Mouse (Mus musculus) cerebellum, adult 11 months (tissue): Measurements from ENCODE around the gene 4931422A03Rik.
A peak's percentile ranks its signal among the peaks of the same experiment; 100 is the strongest.
"Not testable (repeated sequence)": the region's sequence is repeated elsewhere in the genome, so short reads cannot be mapped to it uniquely, and the experiment has no call there.

Experiments
- DNase-seq: peaks from one replicate; pipeline ENCODE4 v3.0.0; 2022

The 4931422A03Rik gene

DNA sequence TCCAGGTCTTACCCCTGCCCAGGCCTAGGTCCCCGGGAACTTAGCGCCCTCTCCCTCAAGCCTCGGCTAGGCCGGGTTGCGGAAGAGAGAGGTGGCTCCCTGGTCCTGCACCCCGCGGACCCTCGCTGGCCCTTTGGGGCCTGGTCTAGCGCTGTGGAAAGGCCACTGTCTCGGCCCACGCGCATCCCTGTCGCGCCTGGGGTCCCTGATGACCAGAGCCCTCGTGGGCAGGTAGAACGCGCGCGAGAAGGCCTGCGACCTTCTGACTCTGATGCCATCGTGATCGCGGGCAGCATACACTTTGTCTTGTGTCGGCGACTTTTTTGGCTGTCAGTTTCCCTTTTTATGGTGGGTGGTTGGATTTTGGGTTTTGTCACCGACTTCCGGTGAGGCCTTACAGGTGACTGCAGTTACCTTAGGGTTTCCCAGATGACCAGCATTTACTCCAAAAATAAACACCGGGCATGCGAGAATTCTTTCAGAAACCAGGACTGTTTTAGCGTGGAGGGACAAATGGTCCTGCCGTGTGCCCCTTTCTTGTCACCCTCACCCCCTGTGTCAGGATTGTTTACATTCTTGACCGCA is at the start of gene 4931422A03Rik:
TSS of gene 4931422A03Rik (minus strand) at position 223 of the 585 bp plus-strand sequence.
- no peak for DNase-seq

DNA sequence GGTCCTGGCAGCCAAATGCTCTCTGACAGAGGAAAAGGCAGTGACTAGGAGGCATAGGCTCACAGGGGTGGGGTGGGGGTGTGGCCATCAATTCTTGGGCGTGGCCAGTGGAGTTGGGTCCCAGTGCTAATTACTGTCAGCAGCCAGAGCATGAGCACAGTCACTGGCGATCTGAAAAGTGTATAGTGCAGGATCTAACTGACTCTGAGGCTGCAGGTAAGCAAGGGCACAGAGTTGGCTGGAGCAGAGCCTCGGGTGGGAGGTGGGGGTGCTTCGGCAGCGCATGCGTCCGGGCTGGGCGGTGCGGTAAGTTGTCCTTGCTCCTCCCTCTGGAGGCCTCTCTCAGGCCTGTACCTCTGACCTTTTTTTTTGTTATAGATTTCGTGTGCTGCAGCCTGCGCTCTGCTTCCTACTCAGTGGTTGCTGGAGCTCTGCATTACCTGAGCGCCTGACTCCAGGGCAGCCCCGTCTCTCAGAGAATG is 41.6 kb upstream of the 4931422A03Rik start, which contains the start of gene Cd59b:
TSS of gene Cd59b (plus strand) at position 146 of the 482 bp plus-strand sequence.
- peak; percentile 22 for DNase-seq

DNA sequence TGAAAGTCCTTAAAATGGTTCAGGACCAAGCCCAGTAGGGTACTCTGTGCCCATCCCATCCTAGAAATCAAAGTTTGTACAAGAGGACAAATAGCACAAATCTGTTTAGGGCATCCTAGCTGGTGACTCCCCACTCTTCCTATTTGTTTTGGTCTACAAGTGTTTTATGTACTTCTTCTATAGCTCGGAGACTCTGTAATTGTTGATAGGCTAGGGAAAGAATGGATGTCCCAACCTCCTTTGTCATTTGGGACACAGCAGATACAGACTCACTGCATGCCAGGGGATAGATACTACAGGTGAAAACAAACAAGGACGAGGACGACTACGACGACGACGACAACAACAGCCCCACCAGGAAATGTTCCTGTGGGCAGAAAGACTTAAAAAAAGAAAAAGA is 40.3 kb upstream of the 4931422A03Rik start, which contains the start of gene Gm10799:
TSS of gene Gm10799 (minus strand) at position 101 of the 400 bp plus-strand sequence.
- DNase-seq: not testable (repeated sequence)

DNA sequence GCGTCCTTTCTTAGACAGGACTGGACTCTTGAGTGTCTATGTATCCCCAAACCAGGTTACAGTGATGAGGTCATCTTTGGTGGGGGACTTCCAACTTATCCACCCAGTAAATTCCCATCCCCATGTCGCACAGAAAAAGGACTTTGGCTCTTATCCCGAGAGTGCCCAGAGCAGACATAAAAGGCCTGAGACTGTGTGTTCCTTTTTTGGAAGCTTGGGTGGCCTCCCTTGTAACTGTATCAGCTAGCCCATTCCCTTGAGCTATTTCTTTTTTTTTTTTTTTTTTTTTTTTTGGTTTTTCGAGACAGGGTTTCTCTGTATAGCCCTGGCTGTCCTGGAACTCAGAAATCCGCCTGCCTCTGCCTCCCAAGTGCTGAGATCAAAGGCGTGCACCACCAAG is 37.4 kb upstream of the 4931422A03Rik start, which contains the start of gene Gm10912:
TSS of gene Gm10912 (plus strand) at position 301 of the 400 bp plus-strand sequence.
- not testable (repeated sequence) for DNase-seq

DNA sequence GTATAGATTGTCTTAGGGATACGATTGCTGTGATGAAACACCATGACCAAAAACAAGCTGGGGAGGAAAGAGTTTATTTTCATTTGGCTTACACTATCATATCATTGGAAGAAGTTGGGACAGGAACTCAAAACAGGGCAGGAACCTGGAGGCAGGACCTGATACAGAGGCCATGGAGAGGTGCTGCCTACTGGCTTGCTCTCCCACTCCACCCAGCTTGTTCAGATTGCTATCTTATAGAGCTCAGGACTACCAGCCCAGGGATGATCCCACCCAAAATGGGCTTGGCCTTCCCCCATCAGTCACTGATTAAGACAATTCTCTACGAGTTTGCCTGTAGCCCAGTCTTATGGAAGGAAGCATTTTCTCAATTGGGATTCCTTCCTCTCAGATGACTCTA is 36.0 kb upstream of the 4931422A03Rik start:
- no peak for DNase-seq

DNA sequence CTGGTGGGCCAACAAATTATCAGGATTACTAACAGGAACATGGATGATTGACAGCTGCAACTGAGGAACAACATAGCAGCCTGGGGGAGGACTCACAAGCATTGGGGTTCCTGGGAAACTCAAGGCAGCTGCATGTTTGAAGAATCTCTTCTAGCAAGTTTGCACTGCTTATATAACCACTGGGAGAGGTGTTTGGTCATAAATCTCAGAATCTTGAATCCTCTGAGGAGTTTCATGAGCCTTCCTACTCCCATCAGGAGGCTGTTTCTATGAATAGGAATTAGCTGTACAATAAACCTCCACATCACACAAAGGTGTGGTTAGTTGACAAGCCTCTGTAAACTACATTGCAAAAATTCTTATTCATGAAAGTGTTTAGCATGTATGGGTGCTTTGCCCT is 34.5 kb upstream of the 4931422A03Rik start:
- DNase-seq: no peak

DNA sequence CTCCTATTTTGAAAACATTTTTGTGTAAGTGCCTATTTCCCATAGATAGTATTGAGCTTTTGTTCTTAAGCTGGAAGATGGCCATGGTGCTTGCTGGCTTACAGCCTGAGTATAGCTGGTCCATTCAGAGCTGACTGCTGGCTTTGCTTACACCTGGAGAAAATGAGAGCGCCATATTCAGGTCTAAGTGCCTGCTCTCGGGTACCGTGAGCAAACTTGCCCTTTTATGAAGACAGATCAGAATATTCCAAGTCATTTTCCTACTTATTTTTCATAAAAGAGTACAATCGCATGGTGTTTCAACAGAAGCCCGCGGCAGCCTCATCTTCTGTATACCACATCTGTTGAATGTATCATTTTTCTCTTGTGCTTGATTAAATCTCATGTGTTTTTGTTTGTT is 32.8 kb upstream of the 4931422A03Rik start:
- no peak for DNase-seq

DNA sequence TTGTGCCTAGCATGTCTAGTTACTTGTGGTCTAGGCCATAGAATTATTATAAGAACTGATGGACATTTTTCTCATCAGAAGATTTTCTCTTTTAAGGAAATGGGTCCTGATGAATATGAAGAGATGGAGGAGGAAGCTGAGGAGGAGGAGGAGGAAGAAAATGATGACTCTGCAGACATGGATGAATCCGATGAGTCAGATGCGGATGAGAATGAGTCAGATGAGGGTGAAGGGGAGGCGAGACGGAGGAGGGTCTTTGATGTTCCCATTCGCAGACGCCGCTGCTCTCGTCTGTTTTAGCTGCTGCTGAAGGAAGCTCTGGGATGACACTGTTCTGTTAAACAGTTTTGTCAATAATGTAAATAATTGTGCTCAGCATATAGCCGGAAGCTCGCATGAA is 31.6 kb upstream of the 4931422A03Rik start:
- DNase-seq: no peak

DNA sequence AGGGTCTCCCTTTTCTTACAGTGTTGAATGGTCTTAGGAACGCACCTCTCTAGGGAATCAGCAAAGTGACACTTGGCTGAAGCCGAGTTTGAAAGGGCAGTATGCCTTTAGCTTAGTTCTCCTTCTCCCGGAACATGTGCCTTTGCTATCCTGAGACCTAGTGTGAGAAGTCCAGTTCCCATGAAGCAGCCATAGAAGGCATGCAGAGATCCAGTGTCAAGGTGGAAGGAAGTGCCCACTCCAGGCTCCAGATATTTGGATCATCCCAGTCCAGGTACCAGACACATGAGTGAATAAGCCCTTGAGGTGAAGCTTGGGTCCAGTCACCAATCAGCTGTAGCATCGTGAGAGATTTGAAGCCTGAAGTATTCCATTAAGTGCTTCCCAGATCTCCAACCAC is 30.8 kb upstream of the 4931422A03Rik start:
- DNase-seq: no peak

DNA sequence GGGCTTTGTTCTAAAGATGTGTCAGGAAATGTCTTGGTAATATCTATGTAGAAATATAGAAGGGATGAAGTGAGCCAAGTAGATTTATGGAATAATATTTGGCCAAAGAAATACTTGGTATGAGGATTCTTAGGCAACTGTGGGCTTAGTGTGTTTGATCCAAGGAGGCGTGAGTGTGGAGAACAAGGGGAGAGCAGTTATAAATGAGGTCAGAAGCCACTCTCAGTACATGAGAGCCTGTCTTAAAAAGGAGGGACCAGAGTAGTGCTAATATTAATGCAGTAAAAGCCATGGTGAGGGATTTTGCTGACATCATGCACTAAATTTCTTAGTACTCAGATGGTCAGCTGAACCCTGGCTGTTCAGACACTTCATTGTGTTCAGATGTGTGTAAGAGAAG is 30.2 kb upstream of the 4931422A03Rik start:
- no peak for DNase-seq

DNA sequence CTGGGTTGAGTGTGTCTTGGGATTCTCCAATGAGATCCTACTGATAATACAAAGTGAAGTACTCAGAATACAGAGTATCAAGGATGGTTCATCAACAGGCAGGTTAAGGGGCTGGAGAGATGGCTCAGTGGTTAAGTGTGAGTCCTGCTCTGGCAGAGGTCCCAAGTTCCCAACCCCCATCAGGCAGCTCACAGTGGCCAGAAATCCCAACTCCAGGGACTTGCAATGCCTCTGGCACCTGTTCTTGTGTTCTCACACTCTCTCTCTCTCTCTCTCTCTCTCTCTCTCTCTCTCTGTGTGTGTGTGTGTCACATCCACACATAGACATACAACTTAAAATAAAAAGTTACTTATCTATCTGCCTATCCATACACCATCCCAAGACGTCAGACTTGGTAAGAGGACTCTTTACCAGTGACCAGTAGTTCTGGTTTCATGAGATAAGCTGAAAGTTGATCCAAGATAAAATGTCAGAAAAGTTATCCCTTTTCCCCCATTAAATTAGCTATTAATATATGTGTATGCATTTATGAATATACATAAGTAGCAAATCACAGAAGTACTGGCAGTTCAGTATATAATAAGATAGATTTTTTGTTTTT is 16.4 kb upstream of the 4931422A03Rik start:
- DNase-seq: no peak

DNA sequence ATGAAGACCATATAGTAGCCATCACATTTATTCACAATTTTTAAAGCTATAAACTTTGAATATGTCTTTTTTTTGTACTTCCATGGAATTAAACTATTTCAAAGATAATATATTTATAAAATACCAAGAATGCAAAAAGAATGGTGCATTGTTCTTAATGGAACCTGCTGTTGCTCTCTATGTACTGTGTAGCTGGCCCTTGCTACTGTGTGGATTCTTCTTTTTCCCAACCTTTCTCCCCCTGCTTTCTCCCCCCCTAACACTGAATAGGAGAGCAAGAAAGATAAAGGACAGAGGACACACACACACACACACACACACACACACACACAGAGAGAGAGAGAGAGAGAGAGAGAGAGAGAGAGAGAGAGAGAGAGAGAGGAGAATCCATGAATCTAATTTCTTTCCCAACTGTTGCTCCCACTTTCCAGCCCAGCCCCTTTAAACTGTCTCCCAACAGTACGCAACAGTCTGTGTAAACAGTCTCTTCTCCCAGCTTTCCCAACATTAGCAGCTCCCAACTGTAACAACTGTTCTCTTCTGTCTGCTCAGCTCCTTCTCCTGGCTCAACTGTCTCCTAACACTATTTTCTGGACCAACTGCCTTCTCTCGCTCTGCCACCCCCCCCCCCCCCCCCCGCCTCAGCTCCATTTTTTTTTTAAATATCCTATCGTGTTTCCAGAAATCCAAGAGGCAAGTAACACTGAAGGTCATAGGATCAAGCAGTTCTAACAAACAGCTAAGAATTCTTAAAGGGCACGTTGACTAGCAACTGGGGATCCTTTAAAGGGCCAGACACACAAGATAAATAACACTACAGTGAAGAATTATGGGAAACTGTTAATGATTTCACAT is 15.7 kb upstream of the 4931422A03Rik start:
- no peak for DNase-seq

DNA sequence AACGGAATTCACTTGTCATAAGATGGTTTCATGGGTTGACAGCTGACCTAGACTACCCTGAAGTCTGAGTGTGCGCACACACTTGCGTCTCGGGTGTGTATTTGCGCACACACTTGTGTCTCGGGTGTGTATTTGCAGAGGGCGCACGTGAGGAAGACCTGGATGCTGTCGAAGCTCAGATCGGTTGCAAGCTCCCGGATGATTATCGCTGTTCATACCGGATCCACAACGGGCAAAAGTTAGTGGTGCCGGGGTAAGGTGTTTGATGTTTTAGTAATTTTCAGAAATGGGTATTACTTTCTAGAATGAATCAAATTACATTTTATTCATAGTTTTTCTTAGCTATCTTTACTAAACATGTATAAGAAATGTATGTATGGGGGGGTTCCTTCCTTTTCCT is 14.6 kb upstream of the 4931422A03Rik start:
- DNase-seq: no peak

DNA sequence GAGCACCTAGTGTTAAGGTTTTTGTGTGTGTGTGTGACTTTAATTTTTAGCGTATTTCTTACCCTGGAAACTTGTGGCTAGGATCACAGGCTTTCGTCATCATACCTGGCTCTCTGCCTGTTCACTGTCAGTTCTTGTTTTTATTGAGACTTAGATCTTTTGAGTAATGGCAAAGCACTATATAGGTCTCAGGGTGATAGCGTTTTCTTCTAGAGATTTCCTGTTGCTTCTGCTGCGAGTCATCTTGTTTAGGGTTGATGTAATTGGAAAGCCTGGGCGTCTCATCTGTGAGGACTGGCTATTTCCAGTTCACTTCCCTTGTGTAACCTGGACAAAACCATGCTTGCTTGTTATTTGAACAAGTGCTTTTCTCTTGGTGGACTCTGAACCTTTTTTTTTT is 13.5 kb upstream of the 4931422A03Rik start:
- DNase-seq: no peak

DNA sequence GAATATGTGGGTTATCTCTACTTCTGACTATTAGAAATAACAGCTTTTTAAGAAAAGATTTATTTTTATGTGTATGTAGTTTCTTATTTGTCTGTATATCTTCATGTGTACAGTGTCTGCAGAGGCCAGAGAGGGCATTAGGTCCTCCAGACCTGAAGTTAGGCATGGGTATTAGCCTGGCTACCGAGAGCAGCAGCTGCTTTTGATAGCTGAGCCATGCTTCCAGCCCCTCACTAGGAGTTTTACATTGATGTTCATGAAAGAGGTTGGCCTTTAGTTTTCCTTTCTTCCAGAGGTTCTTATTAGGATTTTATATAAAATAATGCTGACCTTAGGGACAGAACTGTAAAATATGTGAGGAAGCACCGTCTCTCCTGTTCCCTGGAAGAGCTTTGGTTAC is 10.1 kb upstream of the 4931422A03Rik start:
- no peak for DNase-seq

DNA sequence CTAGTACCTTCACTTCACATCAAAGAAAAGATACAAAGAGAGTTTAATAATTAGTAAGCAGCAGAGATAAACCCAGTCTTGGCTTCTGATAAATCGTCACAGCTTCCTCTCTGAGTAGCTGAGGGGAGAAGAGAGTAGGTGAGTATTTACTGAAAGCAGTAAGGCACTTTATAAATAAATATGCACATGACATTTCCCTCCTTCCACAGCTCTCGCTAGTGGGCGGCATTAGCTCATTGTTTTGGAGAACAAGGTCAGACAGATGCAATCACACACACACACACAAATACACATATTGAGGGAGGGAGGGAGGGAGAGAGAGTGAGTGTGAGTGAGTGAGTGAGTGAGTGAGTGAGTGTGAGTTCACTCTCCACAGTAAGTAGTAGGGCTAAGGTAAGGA is 8.2 kb upstream of the 4931422A03Rik start:
- DNase-seq: no peak

DNA sequence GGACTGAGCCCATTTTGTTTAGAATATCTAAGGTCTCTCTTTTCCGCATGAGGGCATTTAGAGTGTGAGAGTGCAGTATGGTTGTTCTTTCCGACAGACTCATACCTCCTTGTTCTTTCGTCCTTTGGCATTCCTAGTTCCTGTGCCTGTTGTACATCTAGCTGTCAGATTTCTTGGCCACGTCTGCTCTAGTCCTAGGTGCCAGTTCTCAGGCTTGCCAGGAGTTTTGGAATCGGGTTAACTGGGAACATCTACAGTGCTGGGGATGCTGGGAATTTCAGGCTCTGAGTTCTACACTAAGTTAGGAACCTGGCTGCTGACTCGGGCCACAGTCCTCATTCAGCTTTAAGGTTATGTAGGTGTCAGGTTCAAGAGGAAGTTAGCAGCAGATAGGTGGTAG is 7.4 kb upstream of the 4931422A03Rik start:
- DNase-seq: no peak

DNA sequence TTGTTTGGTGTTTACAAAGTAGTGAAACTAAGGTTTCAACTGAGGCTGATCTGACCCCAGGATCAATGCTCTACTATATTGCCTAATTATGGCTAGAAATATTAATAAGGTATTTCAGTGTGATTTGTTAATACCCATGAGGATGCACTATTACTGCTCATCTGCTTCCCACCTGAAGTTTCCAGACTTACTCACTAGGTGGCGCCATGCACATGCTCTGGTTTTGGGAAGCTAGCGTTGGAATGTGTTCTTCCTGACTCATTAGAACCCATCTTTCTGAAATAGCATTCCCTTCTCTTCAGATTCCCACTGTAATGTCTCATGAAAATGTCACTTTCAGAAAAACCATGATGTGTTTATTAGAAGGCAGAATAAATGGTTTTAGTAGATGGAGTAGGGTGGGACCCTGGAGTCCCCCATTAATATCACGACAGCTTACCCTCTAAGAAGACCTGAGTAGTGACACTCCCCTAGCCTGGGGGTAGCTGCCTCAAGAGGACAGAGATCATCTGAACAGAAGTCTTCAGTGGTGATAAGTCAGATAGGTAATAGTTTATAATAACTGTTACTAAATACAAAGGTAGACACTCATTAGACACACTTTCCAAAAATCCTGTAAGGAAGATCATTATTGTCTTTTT is 6.8 kb upstream of the 4931422A03Rik start:
- DNase-seq: peak; percentile 48

DNA sequence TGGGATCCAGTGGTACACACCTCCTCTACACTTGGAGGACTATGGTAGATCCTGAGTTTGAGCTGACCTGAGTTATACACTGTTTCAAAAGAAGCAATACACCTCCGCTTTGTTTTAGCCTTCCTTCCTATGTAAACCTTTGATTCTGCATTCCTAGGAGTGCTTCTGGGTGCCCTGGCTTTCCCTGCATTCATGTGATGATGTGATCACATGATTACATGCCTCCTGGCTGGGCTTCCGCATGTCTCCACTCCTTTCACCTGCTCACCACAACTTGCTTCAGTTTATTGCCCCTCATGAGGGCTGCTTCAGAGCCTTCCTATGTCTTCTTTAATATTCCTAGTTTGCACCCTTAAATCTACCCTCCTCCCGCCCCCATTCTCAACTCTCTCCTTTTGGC is 3.9 kb upstream of the 4931422A03Rik start:
- no peak for DNase-seq

DNA sequence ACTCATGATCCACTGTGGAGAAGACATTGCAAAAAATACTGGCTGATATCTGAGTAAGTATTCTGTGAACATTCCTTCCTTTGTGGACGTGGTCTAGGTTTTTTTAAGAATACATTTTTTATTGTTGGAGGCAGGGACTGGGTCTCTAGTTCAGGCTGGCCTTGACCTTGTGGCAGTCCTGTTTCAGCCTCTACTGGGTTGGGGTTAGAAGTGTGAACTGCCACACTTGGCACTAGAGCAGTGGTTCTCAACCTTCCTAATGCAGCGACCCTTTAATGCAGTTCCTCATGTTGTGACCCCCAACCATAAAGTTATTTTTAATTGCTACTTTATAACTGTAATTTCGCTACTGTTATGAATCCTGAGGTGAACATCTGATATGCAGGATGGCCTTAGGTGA is 2.2 kb upstream of the 4931422A03Rik start:
- no peak for DNase-seq

DNA sequence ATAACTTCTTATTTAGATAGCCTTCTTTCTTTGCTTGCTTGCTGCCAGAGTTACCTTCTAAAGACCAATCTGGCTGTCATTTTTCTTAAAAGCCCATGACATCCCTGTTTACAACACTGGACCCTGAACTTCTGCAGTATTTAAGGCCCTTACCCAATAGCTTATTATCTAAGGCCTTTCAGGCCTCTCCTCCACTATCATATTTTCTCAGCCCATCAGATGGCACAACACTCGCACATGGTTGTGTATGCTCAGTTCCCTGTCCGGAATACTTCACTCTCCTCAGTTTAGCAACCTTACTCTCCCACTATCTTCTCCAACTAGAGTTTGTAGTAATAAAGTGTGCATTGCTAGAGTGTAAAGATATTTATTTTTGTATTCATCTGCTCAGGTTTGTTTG is 913 bp upstream of the 4931422A03Rik start:
- DNase-seq: no peak

DNA sequence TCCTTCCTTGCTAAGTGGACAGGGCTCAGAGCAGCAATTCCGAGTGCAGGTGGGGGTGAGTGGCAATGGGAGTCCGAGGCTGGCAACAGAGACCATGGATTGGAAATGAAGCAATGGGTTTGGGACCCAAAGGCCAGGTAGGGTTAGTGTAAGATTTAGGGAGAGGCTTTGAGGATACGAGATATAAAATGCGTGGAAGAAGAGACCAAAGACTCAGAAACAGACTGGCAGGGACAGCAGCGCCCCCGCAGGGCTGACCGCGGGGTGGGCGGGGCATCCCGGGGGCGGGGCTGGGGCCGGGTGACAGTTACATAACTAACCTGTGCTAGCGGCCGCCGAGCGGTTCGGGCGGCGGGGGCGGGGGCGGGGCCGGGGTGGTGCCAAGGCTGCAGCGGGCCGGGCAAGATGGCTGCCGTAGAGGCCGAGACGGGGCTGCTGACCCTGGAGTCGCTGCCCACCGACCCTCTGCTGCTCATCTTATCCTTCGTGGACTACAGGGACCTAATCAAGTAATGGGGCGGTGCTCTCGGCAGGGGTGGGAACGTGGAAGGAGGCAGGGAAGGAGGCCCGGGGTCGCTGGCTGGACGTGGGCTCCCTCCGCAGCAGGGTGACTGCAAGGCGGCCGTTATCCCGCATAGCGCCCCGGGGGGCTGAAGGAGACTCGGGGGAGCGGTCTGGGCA is 563 bp downstream of the 4931422A03Rik start, which contains the start of gene Fbxo3:
TSS of gene Fbxo3 (plus strand) at position 264 of the 681 bp plus-strand sequence.
- DNase-seq: peak; percentile 89
